Mouse (Mus musculus) lung, postnatal 14 days (tissue): ENCODE data around the gene Mpp1.

Experiments
- DNase-seq: peaks from one replicate; pipeline ENCODE4 v3.0.0; 2021

Mpp1 gene

GRCm38 (mm10) chrX:75083982-75084773 is 46.6 kb downstream of the Mpp1 start:
- peak; percentile 13 for DNase-seq

- DNase-seq: peak; percentile 13
Measured at GRCm38 (mm10) chrX:75082351-75082750, 48.5 kb downstream of the Mpp1 start.
